Mouse (Mus musculus): ENCODE measurements around the gene Ryr1.
"Not testable (repeated sequence)": the region's sequence is repeated elsewhere in the genome, so short reads cannot be mapped to it uniquely, and the experiment has no call there.

The Ryr1 gene

DNA sequence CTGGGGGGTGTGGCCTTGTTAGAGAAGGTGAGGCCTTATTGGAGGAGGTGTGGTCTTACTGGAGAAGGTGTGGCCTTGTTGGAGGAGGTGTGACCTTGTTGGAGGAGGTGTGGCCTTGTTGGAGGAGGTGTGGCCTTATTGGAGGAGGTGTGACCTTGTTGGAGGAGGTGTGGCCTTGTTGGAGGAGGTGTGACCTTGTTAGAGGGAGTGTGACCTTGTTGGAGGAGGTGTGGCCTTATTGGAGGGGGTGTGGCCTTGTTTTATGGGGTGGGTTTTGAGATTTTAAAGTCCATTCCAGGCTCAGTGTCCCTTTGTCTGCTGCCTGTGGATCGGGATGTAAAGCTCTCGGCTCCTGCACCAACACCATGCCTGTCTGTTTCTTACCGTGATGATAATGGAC is 40.6 kb downstream of the Ryr1 start:
- DNase-seq (ENCODE audit: low read depth, low spot score) = no peak

DNA sequence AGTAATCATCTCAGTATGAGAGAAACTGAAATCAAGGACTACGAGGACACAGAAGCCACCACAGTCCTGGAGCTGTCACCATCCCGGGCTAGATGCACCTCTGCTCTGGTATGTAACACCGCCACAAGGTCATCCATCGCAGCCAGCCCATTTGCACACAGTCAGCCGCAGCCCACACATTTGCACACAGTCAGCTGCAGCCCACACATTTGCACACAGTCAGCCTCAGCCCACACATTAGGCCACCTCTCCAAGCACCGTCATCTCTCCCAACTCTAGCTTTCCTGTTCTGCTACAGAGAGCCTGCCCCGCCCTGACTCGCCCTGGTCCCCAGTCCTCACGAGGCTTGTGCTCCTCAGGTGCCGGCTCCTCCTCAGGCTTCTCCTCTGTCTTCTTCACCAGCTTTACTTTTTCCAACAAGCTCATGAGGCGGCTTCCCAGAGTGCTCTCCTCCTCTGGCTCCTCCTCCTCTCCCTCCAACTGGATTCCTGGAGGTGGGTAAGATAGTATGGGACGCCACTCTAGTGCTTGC is 45.5 kb downstream of the Ryr1 start:
- no peak for DNase-seq (ENCODE audit: low read depth, low spot score)

DNA sequence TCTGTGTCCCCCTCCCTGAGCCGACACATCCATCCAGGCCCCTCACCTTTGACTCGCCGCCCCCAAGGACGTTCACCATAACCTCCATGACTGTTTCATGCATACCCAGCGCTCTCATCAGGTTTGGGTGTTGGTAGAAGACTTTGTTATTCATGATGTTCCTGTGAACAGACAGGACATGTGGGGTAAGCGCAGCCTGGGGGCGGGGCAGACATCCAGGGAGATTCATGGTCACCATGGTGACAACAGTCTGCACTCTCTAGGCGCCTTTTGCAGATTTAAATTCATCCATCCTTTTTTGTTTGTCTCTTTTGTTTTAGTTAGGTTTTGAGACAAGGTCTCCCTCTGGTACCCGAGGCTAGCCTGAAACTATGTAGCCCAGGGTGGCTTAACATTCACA is 48.0 kb downstream of the Ryr1 start:
- DNase-seq (ENCODE audit: low read depth, low spot score) = no peak

DNA sequence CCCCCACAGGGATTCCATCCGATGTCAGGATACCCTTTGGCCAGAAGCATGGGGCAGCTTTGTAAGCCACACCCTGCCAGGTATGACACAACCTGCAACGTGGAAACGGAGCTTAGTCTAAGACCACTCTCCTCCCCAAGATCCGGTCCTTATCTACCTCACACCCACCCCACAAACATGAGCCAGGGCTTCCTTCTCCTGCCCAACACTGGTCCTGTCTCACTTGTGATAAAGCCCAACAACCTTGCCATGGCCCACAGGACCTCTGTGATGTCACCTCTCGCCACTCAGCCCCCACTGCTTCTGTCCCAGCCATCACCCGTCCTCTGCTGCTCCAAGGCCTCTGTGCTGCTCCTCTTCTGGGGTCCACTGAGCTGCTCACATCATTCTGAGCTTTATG is 49.8 kb downstream of the Ryr1 start:
- no peak for DNase-seq (ENCODE audit: low read depth, low spot score)

DNA sequence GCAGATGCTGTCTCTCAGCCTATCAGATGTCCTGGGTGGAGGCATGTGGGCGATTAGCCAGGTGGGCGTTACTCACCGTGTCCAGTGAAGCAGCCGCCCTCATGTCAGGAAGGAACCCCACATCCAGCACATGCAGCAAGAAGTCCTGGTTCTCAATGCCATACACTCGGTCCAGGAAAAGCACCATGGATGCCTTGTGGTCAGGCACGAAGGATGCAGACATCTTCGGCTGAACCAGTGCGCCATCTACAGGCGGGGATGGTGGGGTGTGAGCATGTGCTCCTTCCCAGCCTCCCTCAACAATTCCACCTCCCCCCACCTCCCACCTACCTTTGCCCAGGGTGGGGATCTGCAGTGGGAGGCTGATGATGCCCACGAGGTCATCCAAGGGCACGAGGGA is 52.3 kb downstream of the Ryr1 start:
- no peak for DNase-seq (ENCODE audit: low read depth, low spot score)

DNA sequence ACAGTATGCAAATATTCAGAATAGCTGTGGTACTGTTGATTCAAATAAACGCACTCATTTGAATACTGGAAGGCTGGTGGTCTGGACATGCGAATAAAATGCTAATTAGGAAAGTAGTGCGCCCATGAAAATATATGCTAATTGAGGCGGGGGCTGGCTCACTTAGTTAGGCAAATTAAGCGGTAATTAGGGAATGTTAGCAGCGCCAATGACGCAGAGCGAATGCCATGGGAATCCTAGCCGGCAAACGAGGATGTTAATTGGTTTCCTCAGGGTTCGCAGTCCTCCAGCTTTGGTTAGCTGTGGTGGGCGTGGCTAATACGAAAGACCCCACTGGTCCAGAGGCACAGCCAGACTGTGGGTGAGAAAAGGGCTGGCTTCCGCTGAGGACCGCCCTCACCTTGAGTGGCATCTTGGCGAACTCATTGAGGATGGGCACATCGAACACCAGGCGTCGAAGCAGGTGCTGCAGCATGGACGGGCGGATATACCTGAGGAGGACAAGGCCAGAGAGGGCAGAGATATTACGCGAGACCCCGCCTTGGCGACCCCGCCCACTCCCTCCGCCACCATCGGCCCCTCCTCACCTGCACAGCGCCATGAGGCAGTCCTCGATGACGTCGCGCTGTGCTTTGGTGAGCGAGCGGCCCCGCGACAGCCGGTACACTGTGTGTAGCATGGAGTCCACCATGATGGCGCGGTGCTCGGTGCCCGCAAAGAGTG is 53.6 kb downstream of the Ryr1 start:
- peak; percentile 60 for DNase-seq (ENCODE audit: low read depth, low spot score)

DNA sequence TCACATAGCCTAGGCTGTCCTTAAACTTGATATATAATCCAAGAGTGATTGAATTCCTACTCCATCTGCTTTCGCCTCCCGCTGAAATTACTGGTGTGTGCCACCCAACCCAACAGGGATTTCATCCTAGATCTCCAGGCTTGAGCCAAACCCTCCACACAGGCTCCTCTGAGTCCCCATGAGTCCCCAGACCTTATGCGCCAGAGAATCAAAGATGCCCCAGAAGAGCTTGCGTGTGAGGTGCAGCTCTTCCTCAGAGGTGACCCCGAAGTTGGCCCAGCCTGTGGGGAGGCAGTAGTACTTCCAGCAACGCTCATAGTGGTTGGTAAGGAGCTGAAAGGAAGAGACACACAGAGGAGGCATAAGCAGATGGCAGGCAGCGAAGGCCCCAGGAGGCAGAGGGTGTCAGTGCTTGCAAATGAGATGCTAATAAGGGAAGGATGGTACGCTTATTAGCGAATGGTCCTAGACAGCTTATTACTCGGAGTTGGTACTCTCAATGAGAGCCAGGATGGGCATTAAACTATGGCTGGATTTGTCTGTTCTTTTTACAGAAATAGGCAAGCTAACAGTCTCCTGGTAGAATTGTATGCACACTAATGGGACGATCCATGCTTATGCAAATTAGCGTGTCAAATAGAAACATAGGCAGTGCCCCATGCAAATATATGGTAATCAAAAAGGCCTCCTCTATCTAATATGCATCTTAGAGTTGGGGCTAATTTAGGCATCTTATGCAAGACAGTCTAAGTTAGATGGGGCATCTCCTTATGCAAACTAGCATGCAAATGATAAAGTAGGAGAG is 54.4 kb downstream of the Ryr1 start:
- DNase-seq (ENCODE audit: low read depth, low spot score) = no peak

DNA sequence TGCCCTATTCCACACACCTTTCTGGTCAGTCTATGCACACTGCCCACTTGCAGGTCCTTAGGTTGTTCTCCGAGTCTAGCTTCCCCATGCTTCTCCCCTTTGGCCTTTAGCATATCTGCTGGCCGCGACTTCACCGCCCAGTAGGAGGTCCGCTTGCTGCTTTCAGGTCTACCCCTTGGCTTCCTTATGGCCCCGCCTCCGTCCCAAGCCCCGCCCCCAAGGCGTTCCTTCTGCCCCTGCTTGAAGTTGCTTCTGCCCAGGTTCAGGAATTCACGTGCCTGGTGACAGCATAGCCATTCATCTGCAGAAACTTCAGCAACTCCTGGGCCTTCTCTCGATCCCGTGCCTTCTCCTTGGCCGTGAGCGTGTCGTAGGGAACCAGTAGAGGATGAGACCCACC is 57.2 kb downstream of the Ryr1 start:
- DNase-seq (ENCODE audit: low read depth, low spot score) = no peak

DNA sequence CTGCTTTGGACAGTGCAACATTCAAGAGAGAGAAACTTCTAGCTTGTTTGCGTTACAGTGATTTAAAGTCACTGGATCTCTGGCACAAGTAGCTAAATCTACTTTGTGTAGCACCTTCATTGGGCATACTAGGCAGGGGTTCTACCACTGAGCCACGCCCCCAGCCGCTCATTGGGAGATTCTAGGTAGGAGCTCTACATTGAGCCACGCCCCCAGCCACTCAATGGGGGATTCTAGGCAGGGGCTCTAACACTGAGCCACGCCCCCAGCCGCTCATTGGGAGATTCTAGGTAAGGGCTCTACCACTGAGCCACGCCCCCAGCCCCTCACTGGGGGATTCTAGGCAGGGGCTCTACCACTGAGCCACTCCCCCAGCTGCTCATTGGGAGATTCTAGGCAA is 61.5 kb downstream of the Ryr1 start:
- not testable (repeated sequence) for DNase-seq (ENCODE audit: low read depth, low spot score)

DNA sequence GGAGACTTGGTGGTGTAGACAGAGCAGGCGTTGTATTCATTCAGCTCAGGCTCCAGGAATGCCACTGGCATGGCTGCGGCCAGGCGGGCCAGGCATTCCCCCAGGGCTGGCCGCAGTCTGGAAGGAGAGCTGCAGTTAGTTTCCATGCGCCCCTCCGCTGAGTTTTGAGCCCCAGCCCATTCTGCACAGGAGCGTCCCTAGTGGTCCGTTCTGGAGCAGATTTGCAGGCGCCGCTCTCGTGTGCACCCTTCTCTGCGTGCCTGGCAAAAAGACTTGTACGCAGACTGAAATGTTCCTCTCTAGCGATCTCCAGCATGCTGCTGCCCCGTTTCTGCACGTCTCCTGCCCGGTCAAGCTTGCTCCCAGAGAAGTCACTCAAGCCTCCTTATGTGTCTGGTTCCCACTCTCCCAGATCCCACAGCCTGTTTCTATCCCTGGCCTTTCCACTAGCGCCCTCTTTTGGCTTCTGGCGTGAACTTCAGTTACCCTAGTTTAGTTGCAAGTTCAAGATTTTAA is 63.4 kb downstream of the Ryr1 start:
- DNase-seq (ENCODE audit: low read depth, low spot score) = no peak

DNA sequence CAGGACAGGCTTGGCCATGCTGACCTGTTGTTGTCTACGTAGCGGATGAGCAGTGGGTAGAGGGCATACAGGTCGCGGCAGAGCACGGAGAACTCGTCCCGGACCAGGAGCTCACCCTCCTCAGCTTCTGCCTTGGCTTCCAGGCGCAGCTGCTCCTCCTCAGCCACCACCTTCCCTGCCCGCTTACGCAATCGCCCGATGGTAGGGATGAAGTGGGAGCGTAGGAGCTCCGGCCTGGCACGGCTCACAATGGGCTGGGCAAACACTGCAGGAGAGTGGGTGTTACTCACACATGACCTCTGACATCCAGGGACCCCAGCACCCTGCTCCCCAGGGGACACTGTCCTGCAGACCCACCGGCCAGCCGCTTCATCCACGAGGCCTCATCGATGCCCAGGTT is 65.5 kb downstream of the Ryr1 start:
- DNase-seq (ENCODE audit: low read depth, low spot score) = no peak

DNA sequence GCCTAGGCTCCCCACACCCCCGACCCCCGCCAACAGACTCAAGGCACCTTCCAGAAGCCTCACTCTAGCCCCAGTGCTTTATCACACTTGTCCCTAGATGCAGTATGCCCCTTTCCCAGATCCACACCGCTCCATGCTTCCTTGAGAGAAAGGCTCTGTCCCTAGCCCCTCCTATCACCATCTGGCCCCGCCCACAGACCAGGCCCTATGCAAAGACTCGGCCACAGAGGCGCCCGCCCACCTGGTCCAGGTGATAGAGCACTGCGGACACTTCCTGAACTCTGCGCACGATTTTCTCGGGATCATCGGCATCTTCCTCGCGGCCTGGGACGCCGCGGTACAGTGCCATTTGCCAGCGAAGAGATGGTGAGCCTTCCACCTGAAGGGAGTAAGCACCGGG is 72.2 kb downstream of the Ryr1 start:
- DNase-seq (ENCODE audit: low read depth, low spot score) = no peak

DNA sequence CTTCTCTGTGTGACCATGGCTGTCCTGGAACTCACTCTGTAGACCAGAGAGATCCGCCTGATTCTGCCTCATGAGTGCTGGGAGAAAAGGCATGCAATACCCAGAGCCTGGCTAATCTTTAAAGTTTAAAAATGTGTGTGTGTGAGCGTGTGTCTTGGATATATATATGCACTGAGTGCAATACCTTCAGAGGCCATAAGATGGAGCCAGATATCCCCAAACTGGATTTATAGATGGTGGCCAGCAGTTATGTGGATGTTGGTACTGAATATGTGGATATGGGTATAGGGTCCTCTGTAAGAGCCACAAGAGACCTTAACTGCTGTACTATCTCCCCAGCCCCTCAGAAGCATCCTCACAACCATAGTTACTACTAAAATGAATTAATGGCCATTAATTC is 74.2 kb downstream of the Ryr1 start:
- no peak for DNase-seq (ENCODE audit: low read depth, low spot score)

DNA sequence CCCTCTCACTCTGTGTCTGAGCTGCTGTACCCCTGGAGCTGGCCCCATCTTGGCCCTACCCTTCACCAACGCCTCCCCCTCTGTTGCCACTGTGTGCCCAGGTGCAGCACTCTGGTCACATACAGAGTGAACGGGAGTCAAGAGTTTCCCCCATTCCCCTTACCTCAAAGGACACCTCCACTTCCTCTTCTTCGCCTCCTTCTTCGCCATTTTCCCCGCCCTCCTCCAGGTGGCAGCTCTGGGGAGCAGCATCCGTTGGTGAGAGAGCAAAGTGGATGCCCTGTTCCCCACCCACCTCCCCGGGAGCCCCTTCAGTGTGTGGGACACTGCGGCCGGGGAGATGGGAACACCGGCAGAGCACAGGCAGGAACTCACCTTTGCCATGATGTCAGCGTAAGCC is 76.4 kb downstream of the Ryr1 start:
- DNase-seq (ENCODE audit: low read depth, low spot score) = no peak

DNA sequence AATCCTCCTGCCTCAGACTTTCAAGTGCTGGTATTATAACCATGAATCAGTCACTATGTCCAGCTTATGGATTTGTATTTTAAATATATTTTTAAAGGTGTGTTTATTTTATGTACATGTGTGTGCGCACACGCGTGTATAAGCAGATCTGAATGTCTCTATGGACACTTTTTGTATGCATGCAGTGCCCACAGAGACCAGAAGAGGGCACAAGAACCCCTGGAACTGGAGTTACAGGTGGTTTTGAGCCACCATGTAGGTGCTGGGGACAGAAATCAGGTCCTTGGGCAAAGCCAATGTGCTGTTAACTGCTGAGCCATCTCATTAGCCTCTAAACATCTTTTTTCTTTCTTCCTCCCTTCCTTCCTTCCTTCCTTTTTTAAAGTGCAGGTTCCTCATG is 76.9 kb downstream of the Ryr1 start:
- no peak for DNase-seq (ENCODE audit: low read depth, low spot score)

DNA sequence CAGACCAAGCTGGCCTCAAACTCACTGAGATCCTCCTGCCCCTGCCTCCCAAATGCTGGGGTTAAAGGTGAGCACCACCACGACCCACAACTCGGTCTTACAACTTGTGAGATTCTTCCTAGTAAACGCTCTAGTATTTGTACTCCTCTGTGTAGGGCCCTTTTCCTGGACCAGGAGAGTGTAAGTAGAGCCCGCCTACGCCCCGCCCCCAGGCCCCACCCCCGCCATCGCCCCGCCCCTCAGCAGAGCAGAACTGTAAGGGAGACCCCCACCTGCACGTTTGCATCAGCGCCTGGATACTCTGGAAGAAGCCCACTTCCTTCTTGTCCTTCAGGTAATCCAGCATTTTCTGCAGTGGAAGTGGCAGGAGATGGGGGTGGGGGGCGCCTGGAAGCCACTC is 78.4 kb downstream of the Ryr1 start:
- no peak for DNase-seq (ENCODE audit: low read depth, low spot score)

DNA sequence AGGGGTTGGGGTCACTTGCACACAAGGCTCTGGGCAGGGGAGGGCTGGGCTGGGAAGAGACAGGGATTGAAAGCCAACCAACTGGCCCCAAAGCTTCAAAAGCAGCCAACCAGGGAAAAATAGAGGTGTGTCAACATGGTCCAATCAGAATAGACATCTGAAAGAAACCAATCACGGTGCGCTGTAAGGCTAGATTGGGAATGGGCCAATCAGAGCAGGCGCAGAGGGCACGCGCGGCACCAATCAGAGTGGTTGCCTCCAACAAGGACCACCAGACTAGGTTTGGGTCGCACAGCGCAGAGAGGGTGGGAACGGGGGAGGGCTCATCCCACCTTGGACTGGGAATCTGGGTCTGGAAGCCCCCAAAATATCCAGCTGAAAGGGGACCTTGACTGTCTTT is 80.7 kb downstream of the Ryr1 start:
- no peak for DNase-seq (ENCODE audit: low read depth, low spot score)

DNA sequence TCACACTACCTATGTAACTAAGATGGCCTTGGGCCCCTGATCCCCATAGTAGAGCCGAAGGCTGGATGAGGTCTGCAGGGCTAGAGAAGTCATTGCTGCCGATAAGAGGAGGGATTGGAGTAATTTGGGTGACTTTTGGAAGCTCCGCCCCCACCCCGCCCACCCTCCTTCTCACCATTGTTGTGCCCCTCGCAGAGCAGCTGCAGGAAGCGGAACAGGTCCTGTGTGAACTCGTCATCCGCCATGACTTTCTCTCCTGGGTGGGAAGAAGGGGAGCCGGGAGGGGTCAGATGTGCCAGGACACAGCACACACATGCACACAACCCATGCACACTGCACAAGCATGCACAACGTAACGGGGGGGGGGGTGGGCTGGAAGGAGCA is 81.3 kb downstream of the Ryr1 start:
- DNase-seq (ENCODE audit: low read depth, low spot score) = no peak

DNA sequence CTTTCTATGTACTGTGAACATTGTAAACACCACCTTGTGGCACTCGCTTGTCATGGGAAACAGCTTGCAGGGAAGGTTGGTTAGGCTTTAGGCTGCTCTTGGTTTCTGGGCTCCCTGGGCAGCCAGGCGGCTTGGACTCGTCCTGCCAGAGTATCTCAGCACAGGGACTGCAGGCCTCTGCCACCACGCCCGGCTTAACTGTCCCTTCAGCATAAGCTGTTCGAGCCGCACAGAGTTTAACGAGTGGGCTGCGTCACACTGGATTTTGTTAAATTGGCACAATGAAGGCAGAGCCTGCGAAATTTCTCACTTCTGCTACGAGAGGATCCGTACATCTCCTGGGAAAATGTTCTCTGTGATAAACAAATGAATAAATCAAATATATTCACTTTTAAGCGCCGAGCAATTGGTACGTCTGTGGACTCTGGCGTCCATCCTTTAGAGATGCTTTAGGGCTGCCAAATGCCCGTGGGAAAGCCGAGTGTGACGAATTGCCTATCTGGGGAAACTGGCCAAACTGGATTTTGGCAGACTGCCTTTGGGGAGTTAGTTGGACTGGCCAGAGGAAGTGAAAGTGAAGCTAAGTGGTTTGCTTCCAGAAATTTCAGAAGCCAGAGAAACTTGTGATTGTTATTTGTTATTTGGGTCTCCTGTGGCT is 81.8 kb downstream of the Ryr1 start:
- peak; percentile 32 for DNase-seq (ENCODE audit: low read depth, low spot score)

DNA sequence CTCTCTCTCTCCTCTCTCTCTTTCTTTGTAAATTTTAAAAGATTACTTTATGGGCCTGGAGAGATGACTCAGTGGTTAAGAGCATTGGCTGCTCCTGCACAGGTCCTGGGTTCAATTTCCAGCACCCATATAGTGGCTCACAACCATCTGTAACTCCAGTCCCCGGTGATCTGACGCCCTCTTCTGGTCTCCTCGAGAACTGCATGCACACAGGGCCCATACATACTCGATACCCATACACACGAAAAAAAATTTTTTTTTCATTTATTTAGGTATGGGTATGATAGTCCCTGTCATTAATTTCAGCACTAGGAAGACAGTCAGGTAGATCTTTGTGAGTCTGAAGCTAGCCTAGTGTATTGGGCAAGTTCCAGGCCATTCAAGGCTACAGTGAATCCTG is 83.8 kb downstream of the Ryr1 start:
- no peak for DNase-seq (ENCODE audit: low read depth, low spot score)

DNA sequence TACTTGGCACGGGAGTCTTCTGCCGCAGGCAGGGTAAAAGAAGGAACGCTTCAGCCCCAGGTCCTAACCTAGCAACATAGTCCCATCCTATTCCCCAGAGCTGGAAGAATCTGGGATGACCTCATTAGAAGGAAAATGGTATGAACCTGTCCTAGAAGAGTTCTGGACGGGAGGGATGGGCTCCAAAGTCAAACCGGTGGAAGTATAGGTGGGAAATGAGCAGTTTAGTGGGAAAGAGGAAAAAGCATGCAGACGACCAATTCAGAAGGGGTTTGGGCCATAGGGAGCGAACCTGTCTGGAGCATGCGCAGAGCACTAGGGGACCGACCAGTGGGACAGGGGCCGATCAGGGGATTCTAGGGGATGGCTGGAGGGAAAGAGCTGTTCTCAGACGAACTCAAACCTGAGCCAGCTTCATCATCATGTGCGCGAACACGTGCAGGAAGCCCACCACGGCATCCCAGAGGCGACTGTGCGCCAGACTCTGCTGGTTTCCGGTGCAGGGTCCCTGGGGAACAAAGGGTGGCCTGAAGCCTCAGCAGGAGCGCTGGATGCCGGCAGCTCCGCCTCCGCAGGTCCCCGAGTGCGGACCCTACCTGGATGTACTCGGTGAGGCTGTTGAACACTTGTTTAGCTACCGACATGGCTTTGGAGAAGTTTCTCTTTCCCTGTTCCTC is 84.9 kb downstream of the Ryr1 start:
- DNase-seq (ENCODE audit: low read depth, low spot score) = no peak

DNA sequence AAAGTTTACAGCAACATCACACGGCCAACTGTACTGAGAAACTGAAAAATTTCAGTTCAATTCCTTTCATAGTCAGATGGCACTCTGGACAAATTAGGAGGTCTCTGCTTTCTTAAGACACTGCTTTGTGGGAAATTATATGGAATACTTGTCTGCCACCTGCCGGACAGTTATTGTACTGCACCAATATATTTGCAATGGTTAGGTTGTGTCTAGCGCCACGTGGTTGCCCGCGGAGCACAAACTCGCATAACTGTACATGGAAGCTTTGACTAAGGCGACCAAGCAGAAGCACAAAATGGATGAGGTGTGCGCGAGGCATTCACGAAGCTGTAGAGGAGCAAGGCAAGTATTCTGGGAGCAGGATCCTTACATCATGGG is 85.4 kb downstream of the Ryr1 start:
- peak; percentile 83 for DNase-seq (ENCODE audit: low read depth, low spot score)
